Mouse (Mus musculus) testis, adult 2 months (tissue): ENCODE measurements around the gene Gpr33.

ENCODE experiments used
- CTCF ChIP-seq: fragments of 200-500 bp; IDR thresholded peaks from 2 replicates; pipeline ENCODE4 v1.5.1; 2012; ENCODE audit warnings: low read depth, mild to moderate bottlenecking, inconsistent platforms, low read length, moderate library complexity; ENCODE audit not compliant: control insufficient read depth, insufficient read depth, insufficient replicate concordance
- POLR2A ChIP-seq: fragments of 200-500 bp; IDR thresholded peaks from 2 replicates; pipeline ENCODE4 v1.6.1; 2012; ENCODE audit warnings: low read depth, mild to moderate bottlenecking, inconsistent platforms, low read length, moderate library complexity; ENCODE audit not compliant: control insufficient read depth

GRCm38 (mm10) chr12:52038352-52038751, 10.5 kb upstream of the Gpr33 start:
- TF ChIP-seq CTCF, result no peak; the same call in 1 of the 2 replicates
- TF ChIP-seq POLR2A, result no peak
